Mouse (Mus musculus) erythroblast, embryonic 14.5 days (primary cell): Measurements from ENCODE around the gene Tspan3.

Experiments
- GATA1 ChIP-seq: IDR thresholded peaks from 2 replicates; pipeline ENCODE4 v1.6.1; 2012; ENCODE audit warnings: low read length, inconsistent platforms, mixed read lengths
- TAL1 ChIP-seq: IDR thresholded peaks from 3 replicates; pipeline ENCODE4 v1.6.1; 2012; ENCODE audit warnings: low read length, inconsistent platforms, mixed read lengths

GRCm38 (mm10) chr9:56159456-56159855 is 5.8 kb downstream of the Tspan3 start:
- TF ChIP-seq GATA1 (no peak), TAL1 (no peak)
